1 mouse cellular context compared by ENCODE assay signal in the genomic region with DNA sequence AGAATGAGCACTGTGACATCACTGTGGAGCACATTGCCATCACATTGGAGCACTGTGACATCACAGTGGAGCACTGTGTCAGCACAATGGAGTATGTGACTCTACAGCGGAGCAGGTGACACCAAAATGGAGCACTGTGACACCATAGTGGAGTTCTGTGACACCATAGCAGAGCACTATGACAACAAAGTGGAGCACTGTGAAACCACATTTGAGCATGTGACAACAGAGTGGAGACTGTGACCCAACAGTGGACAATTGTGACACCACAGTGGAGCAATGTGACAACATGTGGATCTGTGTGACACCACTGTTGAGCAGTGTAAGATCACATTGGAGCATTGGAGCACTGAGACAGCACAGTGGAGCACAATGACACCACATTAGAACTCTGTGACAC.
TF ChIP-seq lines count a peak whose summit lies in the region.

No protein-coding gene starts in this region.

TF ChIP-seq in MEL, 35 proteins besides CTCF, POLR2A, EP300 and RAD21 (continued from another document):
- no peak for TF ChIP-seq E2F4 (IDR thresholded peaks at IDR 0.05; ENCODE audit: borderline replicate concordance, low read depth, low read length)
- no peak for TF ChIP-seq MAZ (IDR thresholded peaks at IDR 0.05; ENCODE audit: low read depth, low read length)
- no peak for TF ChIP-seq ZC3H11A (IDR thresholded peaks at IDR 0.05; ENCODE audit: low read depth, low read length)
- TF ChIP-seq UBTF (IDR thresholded peaks at IDR 0.05; ENCODE audit: borderline replicate concordance, insufficient read depth, low read depth, low read length) = no peak
- no peak for TF ChIP-seq RCOR1 (IDR thresholded peaks at IDR 0.05; ENCODE audit: low read depth, low read length)
- TF ChIP-seq CHD2 (IDR thresholded peaks at IDR 0.05; ENCODE audit: low read length) = no peak
- no peak for TF ChIP-seq ETS1 (IDR thresholded peaks at IDR 0.05; ENCODE audit: low read depth, low read length)
- TF ChIP-seq MYC (IDR thresholded peaks at IDR 0.05; ENCODE audit: low read depth, low read length) = no peak
- no peak for TF ChIP-seq USF2 (IDR thresholded peaks at IDR 0.05; ENCODE audit: borderline replicate concordance in 1 of 2, insufficient read depth in 1 of 2, low read depth in 1 of 2, low read length in 2 of 2)
- TF ChIP-seq ZKSCAN1 (IDR thresholded peaks at IDR 0.05; ENCODE audit: low read depth, low read length) = no peak
TF ChIP-seq in MEL: peak in this region for 0.
